Mouse (Mus musculus): ENCODE results near the gene Hoxa13.

Gene Hoxa13

GRCm38 (mm10) chr6:52260654-52261575 lies at the start of gene Hoxa13:
Gene Hoxa13, minus strand, starts transcription at chr6:52260880.
- DNase-seq (ENCODE audit: low spot score in 2 of 2): peak in 1 of 2 experiments; percentile 68

DNA sequence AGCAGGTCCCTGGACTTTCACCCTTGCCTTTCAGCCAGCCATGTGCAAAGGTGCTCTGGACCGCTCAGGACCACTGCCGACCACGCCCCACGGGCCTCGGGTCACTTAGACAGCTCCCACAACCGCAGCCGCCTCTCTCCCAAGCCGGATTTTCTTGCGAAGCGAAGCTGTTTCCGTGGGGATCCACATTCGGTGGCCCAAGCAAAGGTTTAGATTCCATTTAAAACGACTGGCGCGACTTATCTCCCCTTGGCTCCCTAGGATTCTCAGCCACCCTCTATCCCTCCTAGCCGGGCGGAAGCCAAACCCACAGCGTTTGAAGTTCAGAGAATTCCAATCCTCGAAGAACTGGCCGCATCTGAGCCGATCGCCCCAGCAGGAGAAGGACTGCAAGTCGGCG lies 49.7 kb upstream of the Hoxa13 start:
- no peak for DNase-seq (ENCODE audit: low spot score in 2 of 2)

DNA sequence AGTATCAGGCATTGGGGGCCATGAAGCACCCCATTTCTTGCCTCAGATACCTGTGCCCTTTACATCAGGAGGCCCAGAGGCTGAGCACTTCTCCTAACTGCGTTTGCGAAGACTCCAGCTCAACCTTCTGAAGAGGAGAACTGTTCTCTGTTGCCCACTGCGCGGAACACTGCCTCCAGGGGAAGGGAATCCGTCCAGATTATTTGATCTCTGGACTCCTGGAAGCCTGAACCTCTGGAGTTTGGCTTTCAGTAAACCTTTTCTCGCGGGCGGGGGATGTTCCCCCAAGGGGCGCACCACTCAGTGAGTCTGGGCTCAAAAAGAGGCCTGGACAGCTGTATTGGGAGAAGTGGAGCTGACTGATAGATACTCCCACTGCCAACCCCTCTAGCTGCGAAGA lies 49.1 kb upstream of the Hoxa13 start:
- DNase-seq (ENCODE audit: low spot score in 2 of 2): no peak

GRCm38 (mm10) chr6:52305877-52306389 lies 45.3 kb upstream of the Hoxa13 start:
- DNase-seq (ENCODE audit: low spot score in 2 of 2): peak; percentile 57 to 82

DNA sequence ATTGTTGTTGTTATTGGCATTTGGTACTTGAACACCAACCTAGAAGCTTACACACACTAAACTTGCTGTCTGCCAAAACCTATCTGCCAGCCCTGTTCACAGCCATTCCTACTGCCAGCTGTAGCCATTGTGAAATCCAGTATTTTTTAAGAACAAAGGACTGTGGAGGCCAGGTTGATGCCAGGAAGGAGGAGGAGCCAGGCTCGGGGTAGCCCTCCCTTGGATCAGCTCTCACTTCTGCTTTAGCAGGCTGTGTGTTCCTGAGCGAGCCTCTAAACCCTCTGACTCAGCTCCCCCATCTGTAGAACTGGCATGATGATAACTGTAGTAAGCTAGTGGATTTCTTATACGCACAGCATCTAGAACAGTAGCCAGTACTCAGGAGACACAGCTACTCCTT lies 42.7 kb upstream of the Hoxa13 start:
- no peak for DNase-seq (ENCODE audit: low spot score in 2 of 2)

DNA sequence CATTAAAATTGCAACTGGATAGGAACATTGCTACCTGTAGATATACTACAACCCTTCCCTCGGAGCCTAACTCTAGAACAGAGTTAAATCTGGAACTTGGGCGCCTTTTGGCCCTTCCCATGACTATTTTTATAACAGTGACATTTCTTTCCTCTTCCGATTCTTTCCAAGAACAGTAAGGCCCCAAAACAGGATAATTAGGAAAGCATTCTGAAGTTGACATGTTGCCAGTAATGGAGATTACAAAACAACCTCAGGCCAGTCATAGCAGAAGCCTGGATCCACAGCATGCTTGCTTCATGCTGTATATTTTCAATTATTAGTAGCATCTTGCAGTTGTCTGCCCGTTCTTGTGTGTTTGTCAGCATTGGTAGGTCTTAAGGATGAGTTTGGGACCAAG lies 40.1 kb upstream of the Hoxa13 start:
- DNase-seq (ENCODE audit: low spot score in 2 of 2): no peak

DNA sequence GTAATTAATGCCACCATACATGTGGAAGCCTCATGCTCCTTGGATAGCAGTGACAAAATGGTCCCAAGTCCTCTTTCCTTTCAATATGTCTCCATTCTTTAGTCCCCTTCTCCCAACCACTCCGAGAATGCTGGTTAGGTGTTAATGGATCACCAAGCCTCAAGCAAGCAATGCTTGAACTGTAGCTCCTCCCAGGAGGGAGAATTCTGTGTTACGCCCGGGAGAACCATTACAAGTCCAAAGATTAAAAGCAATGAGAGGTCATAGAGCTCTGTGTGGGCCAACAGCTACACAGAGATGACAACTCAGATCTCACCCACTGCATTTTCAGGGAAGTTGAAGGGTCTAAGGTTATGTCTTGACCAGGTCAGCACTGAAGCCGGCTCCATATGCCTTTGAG lies 37.8 kb upstream of the Hoxa13 start:
- DNase-seq (ENCODE audit: low spot score in 2 of 2): no peak

DNA sequence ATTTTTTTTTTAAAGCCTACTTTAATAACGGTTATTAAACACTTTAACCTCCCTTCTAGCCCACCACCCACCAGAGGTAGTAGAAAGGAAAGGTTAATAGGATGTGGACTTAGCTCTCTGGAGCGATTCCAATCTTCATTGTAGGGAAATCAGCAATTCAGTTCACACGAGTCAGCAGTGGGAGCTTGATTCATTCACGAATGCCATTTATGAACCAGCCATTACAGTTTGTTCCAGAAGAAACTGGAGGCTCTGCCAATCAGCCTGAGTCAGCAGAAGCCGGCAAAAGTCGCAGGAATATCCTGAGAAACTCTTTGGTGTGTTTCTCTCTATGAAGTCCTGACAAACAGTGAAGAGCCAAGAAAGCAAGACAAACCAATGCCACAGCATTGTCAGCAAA lies 33.9 kb upstream of the Hoxa13 start:
- no peak for DNase-seq (ENCODE audit: low spot score in 2 of 2)

- no peak for DNase-seq (ENCODE audit: low spot score in 2 of 2)
Measured at GRCm38 (mm10) chr6:52292328-52292727, 31.6 kb upstream of the Hoxa13 start.

- peak in 1 of 2 experiments; percentile 53 for DNase-seq (ENCODE audit: low spot score in 2 of 2)
Measured at GRCm38 (mm10) chr6:52291021-52291860, 30.6 kb upstream of the Hoxa13 start.

- no peak for DNase-seq (ENCODE audit: low spot score in 2 of 2)
Measured at GRCm38 (mm10) chr6:52290186-52290585, 29.5 kb upstream of the Hoxa13 start.

- DNase-seq (ENCODE audit: low spot score in 2 of 2): no peak
Measured at GRCm38 (mm10) chr6:52283896-52284295, 23.2 kb upstream of the Hoxa13 start.

- DNase-seq (ENCODE audit: low spot score in 2 of 2): no peak
Measured at GRCm38 (mm10) chr6:52281084-52281483, 20.4 kb upstream of the Hoxa13 start.

DNA sequence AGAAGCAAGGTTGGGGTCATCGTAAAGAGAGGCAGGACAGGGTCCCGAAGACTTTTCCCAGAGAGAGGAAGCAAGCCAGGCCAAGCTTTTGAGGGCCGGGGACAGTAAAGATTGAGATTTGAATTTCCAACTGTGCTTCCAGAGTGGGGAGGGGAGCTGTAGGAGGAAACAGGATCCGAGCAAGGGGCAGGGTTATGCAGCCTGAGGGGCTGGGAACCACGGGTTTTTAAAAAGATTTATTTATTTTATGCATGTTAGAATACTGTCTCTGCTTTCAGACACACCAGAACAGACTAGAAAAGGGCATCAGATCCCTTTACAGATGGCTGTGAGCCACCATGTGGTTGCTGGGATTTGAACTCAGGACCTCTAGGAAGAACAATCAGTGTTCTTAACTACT lies 16.2 kb upstream of the Hoxa13 start:
- DNase-seq (ENCODE audit: low spot score in 2 of 2): no peak

- DNase-seq (ENCODE audit: low spot score in 2 of 2): no peak
Measured at GRCm38 (mm10) chr6:52276382-52276781, 15.7 kb upstream of the Hoxa13 start.

DNA sequence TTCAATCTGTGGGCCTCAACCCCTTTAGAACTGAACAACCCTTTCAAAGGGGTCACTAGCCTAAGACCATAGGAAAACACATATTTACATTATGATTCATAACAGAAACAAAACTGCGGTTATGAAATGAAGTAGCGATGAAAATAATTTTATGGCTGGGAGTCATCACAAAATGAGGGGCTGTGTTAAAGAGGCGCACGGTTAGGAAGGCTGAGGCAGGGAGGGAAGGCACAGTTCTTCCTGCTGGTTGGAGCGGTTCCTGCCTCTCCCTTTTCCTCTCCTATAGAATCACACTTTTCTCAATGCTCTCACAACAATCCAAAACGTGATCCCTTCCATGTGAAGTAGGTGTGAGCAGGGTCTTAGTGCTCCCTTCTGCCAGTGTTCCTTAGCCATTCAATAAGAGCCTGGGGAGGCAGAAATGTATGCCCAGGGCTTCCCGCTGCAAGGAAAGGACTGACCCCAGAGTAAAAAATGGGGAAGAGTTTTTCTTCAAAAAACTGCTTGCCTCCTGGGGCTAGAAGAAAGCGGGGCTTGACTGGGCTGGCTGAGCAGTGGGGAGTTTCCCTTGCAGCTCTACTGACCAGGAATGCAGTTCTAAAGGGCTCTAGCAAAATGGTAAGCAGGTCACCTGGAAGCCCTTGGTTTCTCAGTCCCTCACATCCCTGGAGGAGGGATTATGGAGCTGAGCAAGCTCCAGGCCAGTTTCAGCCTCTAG lies 15.0 kb upstream of the Hoxa13 start:
- no peak for DNase-seq (ENCODE audit: low spot score in 2 of 2)

- no peak for DNase-seq (ENCODE audit: low spot score in 2 of 2)
Measured at GRCm38 (mm10) chr6:52274576-52274975, 13.9 kb upstream of the Hoxa13 start.

- no peak for DNase-seq (ENCODE audit: low spot score in 2 of 2)
Measured at GRCm38 (mm10) chr6:52273656-52274280, 13.1 kb upstream of the Hoxa13 start.

GRCm38 (mm10) chr6:52272766-52273655 lies 12.3 kb upstream of the Hoxa13 start:
- no peak for DNase-seq (ENCODE audit: low spot score in 2 of 2)

All from urinary bladder, adult 18-20 months (tissue).